16 mouse cellular contexts compared by ENCODE assay signal in genomic region chr8:107887333-107887732, GRCm38 (mm10). TPM values are rescaled to one million over a fixed set of nuclear protein-coding genes. Genes with fewer than 3 reads are reported as not detected.
A peak's percentile ranks its signal among the peaks of the same experiment; 100 is the strongest.
DNase-seq lines count a peak whose midpoint lies in the region; ATAC-seq and TF ChIP-seq lines count a peak whose summit lies in the region.
"Had no signal": no experiment of that assay in that cellular context is flagged by ENCODE, and none has a peak within 500 bp of the region (broad histone marks: within the 10 kb centered on the region; RNA-seq: fewer than 3 reads in every experiment).

No protein-coding gene starts in this region.

- H3K36me3 ChIP-seq in forebrain, embryonic 10.5 days (replicated peaks) = no peaks in the 10 kb centered on the region
- no peaks in the 10 kb centered on the region for H3K36me3 ChIP-seq in forebrain, embryonic 14.5 days (ENCODE audit: control insufficient read depth, insufficient read depth, low read length)
- H3K36me3 ChIP-seq in lung, embryonic 15.5 days = no peaks in the 10 kb centered on the region
- no peaks in the 10 kb centered on the region for H3K36me3 ChIP-seq in lung, postnatal 0 days (ENCODE audit: insufficient read depth, low read length)
- no peaks in the 10 kb centered on the region for H3K36me3 ChIP-seq in embryonic facial prominence, embryonic 14.5 days (ENCODE audit: control insufficient read depth, insufficient read depth, low read length)
- H3K36me3 ChIP-seq in limb, embryonic 15.5 days = no peaks in the 10 kb centered on the region
- H3K36me3 ChIP-seq: liver, embryonic 15.5 days; neural tube, embryonic 13.5 days had no signal

- ATAC-seq in forebrain, embryonic 14.5 days = no peak
- ATAC-seq in lung, embryonic 15.5 days (ENCODE audit: borderline replicate concordance, extremely low read depth, low FRiP score, low TSS enrichment) = no peak
- no peak for ATAC-seq in lung, postnatal 0 days
- peak; percentile 41; the same call in 1 of the 2 replicates for ATAC-seq in embryonic facial prominence, embryonic 14.5 days (ENCODE audit: low read depth)
- ATAC-seq in limb, embryonic 15.5 days (ENCODE audit: insufficient number of reproducible peaks, low FRiP score, low TSS enrichment, low read depth) = no peak
- ATAC-seq in cerebellum, adult (ENCODE audit: insufficient number of reproducible peaks, low FRiP score, low TSS enrichment) = no peak
- ATAC-seq in erythroid progenitor cell, adult 5-6 weeks (replicated peaks; ENCODE audit: low FRiP score, poor library complexity, severe bottlenecking) = no peak
- ATAC-seq: intestine, embryonic 16.5 days had no signal

- peaks cover 22% of the 10 kb centered on the region for H3K27me3 ChIP-seq in forebrain, embryonic 10.5 days (ENCODE audit: poor library complexity, severe bottlenecking)
- no peaks in the 10 kb centered on the region for H3K27me3 ChIP-seq in forebrain, embryonic 14.5 days (replicated peaks; ENCODE audit: control insufficient read depth, insufficient read depth, low read length)
- no peaks in the 10 kb centered on the region for H3K27me3 ChIP-seq in lung, embryonic 15.5 days
- H3K27me3 ChIP-seq in lung, postnatal 0 days (replicated peaks; ENCODE audit: insufficient read depth, low read length) = no peaks in the 10 kb centered on the region
- no peaks in the 10 kb centered on the region for H3K27me3 ChIP-seq in embryonic facial prominence, embryonic 14.5 days (replicated peaks; ENCODE audit: control insufficient read depth, insufficient read depth, low read length)
- H3K27me3 ChIP-seq in limb, embryonic 15.5 days = peaks cover 2% of the 10 kb centered on the region; the same call in 1 of the 2 replicates
- H3K27me3 ChIP-seq: liver, embryonic 15.5 days; neural tube, embryonic 13.5 days had no signal

- H3K4me1 ChIP-seq in forebrain, embryonic 10.5 days = peaks cover 32% of the 10 kb centered on the region
- H3K4me1 ChIP-seq in forebrain, embryonic 14.5 days (ENCODE audit: control insufficient read depth, insufficient read depth, low read length) = no peaks in the 10 kb centered on the region
- H3K4me1 ChIP-seq in lung, embryonic 15.5 days = peaks cover 20% of the 10 kb centered on the region
- no peaks in the 10 kb centered on the region for H3K4me1 ChIP-seq in lung, postnatal 0 days (ENCODE audit: insufficient read depth, low read depth, low read length)
- H3K4me1 ChIP-seq in embryonic facial prominence, embryonic 14.5 days (ENCODE audit: control insufficient read depth, insufficient read depth, low read length) = peaks cover 13% of the 10 kb centered on the region; the same call in 1 of the 2 replicates
- peaks cover 34% of the 10 kb centered on the region; the same call in 1 of the 2 replicates for H3K4me1 ChIP-seq in limb, embryonic 15.5 days
- H3K4me1 ChIP-seq: liver, embryonic 15.5 days had no signal

- WGBS in forebrain, embryonic 10.5 days = 63% methylated on average over 10 of the region's 10 CpGs
- 54% methylated on average over 10 of the region's 10 CpGs for WGBS in forebrain, embryonic 14.5 days
- WGBS in lung, embryonic 15.5 days = 40% methylated on average over 10 of the region's 10 CpGs
- 39% methylated on average over 10 of the region's 10 CpGs for WGBS in lung, postnatal 0 days
- WGBS in embryonic facial prominence, embryonic 14.5 days = 16% methylated on average over 10 of the region's 10 CpGs
- WGBS in limb, embryonic 15.5 days = 21% methylated on average over 10 of the region's 10 CpGs

- TF ChIP-seq EP300 in lung, postnatal 0 days (IDR thresholded peaks at IDR 0.05) = no peak

- no peak overlapping the region for H3K4me3 ChIP-seq in forebrain, embryonic 10.5 days
- H3K4me3 ChIP-seq in forebrain, embryonic 14.5 days (ENCODE audit: low read depth, low read length) = no peak overlapping the region
- no peak overlapping the region for H3K4me3 ChIP-seq in lung, embryonic 15.5 days
- no peak overlapping the region for H3K4me3 ChIP-seq in lung, postnatal 0 days (ENCODE audit: low read depth, low read length)
- H3K4me3 ChIP-seq in embryonic facial prominence, embryonic 14.5 days (ENCODE audit: low read depth, low read length) = peak overlapping the region; percentile 12; the same call in 1 of the 2 replicates
- H3K4me3 ChIP-seq in limb, embryonic 15.5 days = no peak overlapping the region
- H3K4me3 ChIP-seq: liver, embryonic 15.5 days; neural tube, embryonic 13.5 days had no signal

- H3K27ac ChIP-seq in forebrain, embryonic 10.5 days = peak overlapping the region; percentile 35; the same call in 1 of the 2 replicates
- H3K27ac ChIP-seq in forebrain, embryonic 14.5 days (ENCODE audit: low read depth, low read length) = no peak overlapping the region
- H3K27ac ChIP-seq in lung, embryonic 15.5 days = no peak overlapping the region
- no peak overlapping the region for H3K27ac ChIP-seq in lung, postnatal 0 days (ENCODE audit: low read length)
- H3K27ac ChIP-seq in embryonic facial prominence, embryonic 14.5 days (replicated peaks; ENCODE audit: low read depth, low read length) = 0 out of 2 replicates have a peak overlapping the region, but pooled peaks have one; percentile 12
- H3K27ac ChIP-seq in limb, embryonic 15.5 days = peak overlapping the region; percentile 61
- H3K27ac ChIP-seq: liver, embryonic 15.5 days; macrophage; neural tube, embryonic 13.5 days had no signal

- TF ChIP-seq CTCF in lung, postnatal 0 days (IDR thresholded peaks at IDR 0.05) = no peak

- no peak overlapping the region for H3K9ac ChIP-seq in forebrain, embryonic 14.5 days (ENCODE audit: low read length)
- H3K9ac ChIP-seq in lung, embryonic 15.5 days = no peak overlapping the region
- H3K9ac ChIP-seq in lung, postnatal 0 days (replicated peaks; ENCODE audit: low read depth) = no peak overlapping the region
- no peak overlapping the region for H3K9ac ChIP-seq in embryonic facial prominence, embryonic 14.5 days (ENCODE audit: low read depth, low read length)
- H3K9ac ChIP-seq in limb, embryonic 15.5 days = no peak overlapping the region
- H3K9ac ChIP-seq: liver, embryonic 15.5 days; neural tube, embryonic 13.5 days had no signal

- DNase-seq in forebrain, embryonic 10.5 days (ENCODE audit: extremely low spot score, low spot score) = no peak
- DNase-seq in forebrain, embryonic 14.5 days (ENCODE audit: low spot score) = no peak
- no peak for DNase-seq in lung, postnatal 0 days (ENCODE audit: low spot score)
- DNase-seq in embryonic facial prominence, embryonic 14.5 days (ENCODE audit: low spot score) = peak; percentile 73
- DNase-seq: cerebellum, adult 9-11 months; gastrocnemius, postnatal 25 days; layer of hippocampus, postnatal 36 days; spleen, adult 18-20 months had no signal

- 0 out of 2 replicates have a peak, but pooled peaks cover 4% of the 10 kb centered on the region for H3K9me3 ChIP-seq in forebrain, embryonic 10.5 days
- no peaks in the 10 kb centered on the region for H3K9me3 ChIP-seq in forebrain, embryonic 14.5 days (replicated peaks; ENCODE audit: control insufficient read depth, low read length)
- H3K9me3 ChIP-seq in lung, embryonic 15.5 days = no peaks in the 10 kb centered on the region
- no peaks in the 10 kb centered on the region for H3K9me3 ChIP-seq in lung, postnatal 0 days (ENCODE audit: low read length)
- H3K9me3 ChIP-seq in embryonic facial prominence, embryonic 14.5 days (ENCODE audit: control insufficient read depth, low read length) = no peaks in the 10 kb centered on the region
- no peaks in the 10 kb centered on the region for H3K9me3 ChIP-seq in limb, embryonic 15.5 days
- H3K9me3 ChIP-seq: liver, embryonic 15.5 days; neural tube, embryonic 13.5 days had no signal

- no peak overlapping the region for H3K4me2 ChIP-seq in forebrain, embryonic 14.5 days (ENCODE audit: low read length)
- peak overlapping the region; percentile 6; the same call in 1 of the 2 replicates for H3K4me2 ChIP-seq in lung, embryonic 15.5 days
- H3K4me2 ChIP-seq in lung, postnatal 0 days (replicated peaks; ENCODE audit: low read depth, low read length) = no peak overlapping the region
- H3K4me2 ChIP-seq in embryonic facial prominence, embryonic 14.5 days (ENCODE audit: low read depth, low read length) = peak overlapping the region; percentile 42
- H3K4me2 ChIP-seq in limb, embryonic 15.5 days = peak overlapping the region; percentile 40
- H3K4me2 ChIP-seq: liver, embryonic 15.5 days; neural tube, embryonic 13.5 days had no signal

RNA-seq across cellular contexts. Expression of gene Zfhx3, which starts 55.1 kb away (rescaled TPM):
- polyA plus RNA-seq in forebrain, embryonic 10.5 days (2016; fragmentation: Nextera tagmentation; extraction: Ambion mirVana) = 10.0 and 11.4 TPM in 2 replicates
- 11.7 and 15.4 TPM in 2 replicates for polyA plus RNA-seq in forebrain, embryonic 14.5 days (2014; fragmentation: Nextera tagmentation; extraction: Ambion mirVana)
- polyA plus RNA-seq in lung, embryonic 15.5 days (2015; fragmentation: Nextera tagmentation; extraction: Ambion mirVana) = 14.8 and 15.0 TPM in 2 replicates
- 8.2 and 10.7 TPM in 2 replicates for polyA plus RNA-seq in lung, postnatal 0 days (2015; fragmentation: Nextera tagmentation; extraction: Ambion mirVana)
- polyA plus RNA-seq in embryonic facial prominence, embryonic 14.5 days (2014; fragmentation: Nextera tagmentation; extraction: Ambion mirVana) = 14.2 and 17.0 TPM in 2 replicates
- polyA plus RNA-seq in limb, embryonic 15.5 days (2015; fragmentation: Nextera tagmentation; extraction: Ambion mirVana) = 14.9 and 19.3 TPM in 2 replicates
- total RNA-seq in erythroid progenitor cell, adult 5-6 weeks (2015; ENCODE audit: low replicate concordance) = 0.36 and 1.7 TPM in 2 replicates
- total RNA-seq in erythroid progenitor cell, adult 5-6 weeks (2017; ENCODE audit: low replicate concordance) = 0.23 and 0.26 TPM in 2 replicates

Comparison
In these comparisons a context has a peak if more than half of its experiments do, and no peak if none do; other contexts are left out.
1. H3K27ac ChIP-seq: peak in forebrain, embryonic 10.5 days (single experiment), embryonic facial prominence, embryonic 14.5 days (single experiment) and limb, embryonic 15.5 days (single experiment); none in forebrain, embryonic 14.5 days (single experiment), lung, embryonic 15.5 days (single experiment) and lung, postnatal 0 days (single experiment).
2. H3K4me2 ChIP-seq: peak in lung, embryonic 15.5 days (single experiment), embryonic facial prominence, embryonic 14.5 days (single experiment) and limb, embryonic 15.5 days (single experiment); none in forebrain, embryonic 14.5 days (single experiment) and lung, postnatal 0 days (single experiment).